Mouse (Mus musculus): ENCODE data around the gene Nubp1. TPM values are rescaled to one million over a fixed set of nuclear protein-coding genes. Genes with fewer than 3 reads are reported as not detected.

Gene Nubp1
- total and polyA plus RNA-seq, 3 experiments, result 152 to 169 (median 162) TPM

- Histone ChIP-seq H3K36me3 (replicated peaks in 1 of 2; ENCODE audit: control insufficient read depth in 1 of 2, insufficient read depth in 1 of 2, low read length in 1 of 2) (no peaks in the 10 kb centered on the region), H3K4me1 (ENCODE audit: control insufficient read depth in 1 of 2, insufficient read depth in 2 of 2) (peaks cover 31 to 58% of the 10 kb centered on the region in 2 experiments), H3K27ac (ENCODE audit: insufficient read depth, low read depth) (no peak overlapping the region), H3K27me3 (replicated peaks) (no peaks in the 10 kb centered on the region), H3K79me2 (replicated peaks; ENCODE audit: control insufficient read depth, extremely low read depth, insufficient read depth, poor library complexity, severe bottlenecking) (no peaks in the 10 kb centered on the region), H3K4me2 (ENCODE audit: insufficient read depth, low read depth, poor library complexity, severe bottlenecking) (no peak overlapping the region), H3K9ac (ENCODE audit: insufficient read depth, low read depth) (no peak overlapping the region), H3K4me3 (replicated peaks in 1 of 3; ENCODE audit: low read depth in 2 of 3, low read length in 2 of 3, poor library complexity in 1 of 3) (no peak overlapping the region), H3K9me3 (replicated peaks; ENCODE audit: low read length) (no peaks in the 10 kb centered on the region)
- DNase-seq (ENCODE audit: extremely low read depth), result no peak
- TF ChIP-seq ZNF384 (IDR thresholded peaks at IDR 0.05; ENCODE audit: low read depth, low read length) (no peak), CHD2 (IDR thresholded peaks at IDR 0.05; ENCODE audit: low read length) (no peak), BHLHE40 (IDR thresholded peaks at IDR 0.05; ENCODE audit: low read depth, low read length) (no peak), SIN3A (IDR thresholded peaks at IDR 0.05; ENCODE audit: low read length) (no peak), PAX5 (IDR thresholded peaks at IDR 0.05; ENCODE audit: low read length) (no peak), USF2 (conservative IDR thresholded peaks at IDR 0.05; ENCODE audit: low read depth, low read length) (no peak), MXI1 (IDR thresholded peaks at IDR 0.05; ENCODE audit: low read depth, low read length) (no peak), MAX (IDR thresholded peaks at IDR 0.05; ENCODE audit: low read length) (no peak), TCF12 (IDR thresholded peaks at IDR 0.05; ENCODE audit: low read depth, low read length) (no peak)
- dilution Hi-C loops (cut with MboI; ENCODE audit: extremely low pct_ligation_motif_present, extremely low pct_unique_long_range_greater_than_20kb, low sequenced_read_pairs), result no loop called here
- in situ Hi-C loops (cut with MboI; ENCODE audit: low pct_ligation_motif_present, low pct_unique_long_range_greater_than_20kb, low sequenced_read_pairs), result no loop called here
Measured at GRCm38 (mm10) chr16:10446573-10447263, 35.0 kb downstream of the Nubp1 start.

DNA sequence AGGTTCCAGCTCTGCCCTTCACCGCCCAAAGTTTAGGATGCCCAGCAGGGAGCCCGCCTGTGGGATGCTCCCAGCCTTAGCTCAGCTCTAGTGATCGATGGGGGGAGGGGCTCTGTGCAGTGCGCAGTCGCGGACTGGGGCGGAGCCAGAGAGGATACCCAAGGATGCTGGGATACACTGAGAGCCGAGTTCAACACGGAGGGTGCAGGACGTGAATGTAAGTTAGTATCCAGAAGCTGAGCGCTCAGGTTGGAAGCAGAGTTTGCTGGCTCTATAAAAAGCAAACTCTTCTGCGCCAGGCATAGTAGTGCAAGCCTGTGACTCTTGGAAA lies 35.5 kb downstream of the Nubp1 start, which contains the start of gene Tvp23a:
Gene Tvp23a, minus strand, starts transcription at position 99 of the 331 bp plus-strand sequence.
- in situ Hi-C loops (cut with MboI; ENCODE audit: low pct_ligation_motif_present, low pct_unique_long_range_greater_than_20kb, low sequenced_read_pairs), result no loop called here
- Histone ChIP-seq H3K9ac (ENCODE audit: insufficient read depth, low read depth) (no peak within 1 kb of the TSS), H3K36me3 (replicated peaks in 1 of 2; ENCODE audit: control insufficient read depth in 1 of 2, insufficient read depth in 1 of 2, low read length in 1 of 2) (no peaks in the 10 kb centered on the region), H3K27ac (ENCODE audit: insufficient read depth, low read depth) (no peak within 1 kb of the TSS), H3K4me2 (ENCODE audit: insufficient read depth, low read depth, poor library complexity, severe bottlenecking) (no peak within 1 kb of the TSS), H3K27me3 (replicated peaks) (no peaks in the 10 kb centered on the region), H3K4me3 (replicated peaks in 1 of 3; ENCODE audit: low read depth in 2 of 3, low read length in 2 of 3, poor library complexity in 1 of 3) (no peak within 1 kb of the TSS), H3K4me1 (ENCODE audit: control insufficient read depth in 1 of 2, insufficient read depth in 2 of 2) (peaks cover 31 to 58% of the 10 kb centered on the region in 2 experiments), H3K9me3 (replicated peaks; ENCODE audit: low read length) (no peaks in the 10 kb centered on the region), H3K79me2 (replicated peaks; ENCODE audit: control insufficient read depth, extremely low read depth, insufficient read depth, poor library complexity, severe bottlenecking) (no peaks in the 10 kb centered on the region)
- TF ChIP-seq ZNF384 (IDR thresholded peaks at IDR 0.05; ENCODE audit: low read depth, low read length) (no peak), GABPA (IDR thresholded peaks at IDR 0.05; ENCODE audit: insufficient replicate concordance, low read depth, low read length) (no peak), E2F4 (IDR thresholded peaks at IDR 0.05; ENCODE audit: insufficient replicate concordance, low read depth, low read length) (no peak), ZMIZ1 (IDR thresholded peaks at IDR 0.05; ENCODE audit: low read depth, low read length) (no peak), MAFK (IDR thresholded peaks at IDR 0.05; ENCODE audit: insufficient replicate concordance, low read length) (no peak), KAT2A (IDR thresholded peaks at IDR 0.05; ENCODE audit: insufficient replicate concordance, low read length) (no peak), ZC3H11A (IDR thresholded peaks at IDR 0.05; ENCODE audit: low read depth, low read length) (no peak)
- dilution Hi-C loops (cut with MboI; ENCODE audit: extremely low pct_ligation_motif_present, extremely low pct_unique_long_range_greater_than_20kb, low sequenced_read_pairs), result no loop called here
- no peak for DNase-seq (ENCODE audit: extremely low read depth)
